Mouse (Mus musculus) bone marrow macrophage, adult 2 months (primary cell): ENCODE data around the gene Csk.

Source experiments
- CTCF ChIP-seq: IDR thresholded peaks from 2 replicates; pipeline ENCODE4 v1.5.1; 2012; ENCODE audit warnings: low read depth, mild to moderate bottlenecking, low read length, moderate library complexity
- POLR2A ChIP-seq: IDR thresholded peaks from 2 replicates; pipeline ENCODE4 v1.6.1; 2012; ENCODE audit warnings: mild to moderate bottlenecking, low read depth, low read length, borderline replicate concordance

- no peak for TF ChIP-seq CTCF
- no peak for TF ChIP-seq POLR2A
Measured at GRCm38 (mm10) chr9:57627191-57627590, 26.2 kb downstream of the Csk start.
